Mouse (Mus musculus) frontal cortex, postnatal 14 days (tissue): Measurements from ENCODE around the gene Pard3b.

Source experiments
- DNase-seq, 2 experiments: peaks; one replicate each; pipeline ENCODE4 v3.0.0; 2022; ENCODE audit warnings: low spot score in 2 of 2

The Pard3b gene

DNA sequence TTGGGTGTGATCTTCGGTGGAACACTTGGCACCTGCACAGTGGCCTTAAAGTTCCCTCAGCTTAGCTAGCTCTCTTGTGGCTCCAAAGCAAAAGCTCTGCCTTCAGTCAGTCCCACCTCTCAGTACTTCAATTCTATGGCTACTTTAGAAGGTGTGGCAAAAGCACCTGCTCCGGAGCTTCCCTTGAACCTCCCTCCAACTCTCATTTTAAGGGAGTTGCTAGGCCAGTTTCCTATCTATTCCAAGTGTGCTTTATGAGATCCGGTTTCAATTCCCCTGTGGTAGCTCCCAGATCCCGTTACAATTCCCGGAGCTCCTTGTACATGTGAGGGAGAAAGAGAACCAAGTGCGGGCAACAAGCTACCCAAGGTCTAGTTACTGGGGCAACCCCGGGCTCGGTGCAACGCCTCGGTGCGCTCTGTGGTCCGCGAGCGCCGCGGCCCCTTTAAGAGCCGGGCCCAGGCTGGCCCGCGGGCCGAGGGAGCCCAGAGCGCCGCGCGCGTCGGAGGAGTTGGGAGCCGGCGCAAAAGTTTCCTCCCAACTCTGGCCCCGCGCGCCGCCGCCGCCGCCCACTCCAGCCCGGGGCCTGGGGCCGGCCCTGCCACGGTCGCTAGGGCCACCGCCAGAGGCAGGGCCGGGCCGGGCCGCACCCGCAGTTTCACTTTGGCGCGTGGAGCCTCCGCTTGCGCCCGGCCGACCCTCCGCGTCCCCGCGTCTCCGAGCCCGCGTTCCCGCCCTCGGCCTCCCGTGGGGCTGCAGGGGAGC, at the start of gene Pard3b:
TSS of gene Pard3b (plus strand) at position 478 of the 765 bp plus-strand sequence.
- DNase-seq = peak in 1 of 2 experiments; percentile 12

DNA sequence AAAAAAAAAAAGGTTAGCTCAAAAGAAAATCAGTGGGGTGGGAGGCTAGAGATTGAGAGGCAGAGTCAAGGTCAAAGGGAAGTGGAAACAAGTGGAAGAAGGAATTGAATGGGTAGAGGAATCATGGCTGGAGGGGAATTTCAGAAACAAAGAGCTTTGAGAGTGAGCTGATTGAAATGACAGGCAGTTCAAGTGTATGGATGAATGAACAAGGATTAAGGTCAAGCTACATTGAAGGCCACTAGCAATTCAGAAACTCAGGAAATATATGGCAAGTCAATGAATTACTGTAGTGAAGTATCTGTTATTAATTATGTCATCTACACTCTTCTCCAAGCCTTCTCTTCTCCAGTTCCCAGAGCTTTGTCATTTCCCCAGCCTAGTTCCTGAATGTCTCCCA, 22.4 kb upstream of the Pard3b start:
- DNase-seq = no peak

- no peak for DNase-seq
Measured at GRCm38 (mm10) chr1:61620651-61621050, 18.0 kb upstream of the Pard3b start.

DNA sequence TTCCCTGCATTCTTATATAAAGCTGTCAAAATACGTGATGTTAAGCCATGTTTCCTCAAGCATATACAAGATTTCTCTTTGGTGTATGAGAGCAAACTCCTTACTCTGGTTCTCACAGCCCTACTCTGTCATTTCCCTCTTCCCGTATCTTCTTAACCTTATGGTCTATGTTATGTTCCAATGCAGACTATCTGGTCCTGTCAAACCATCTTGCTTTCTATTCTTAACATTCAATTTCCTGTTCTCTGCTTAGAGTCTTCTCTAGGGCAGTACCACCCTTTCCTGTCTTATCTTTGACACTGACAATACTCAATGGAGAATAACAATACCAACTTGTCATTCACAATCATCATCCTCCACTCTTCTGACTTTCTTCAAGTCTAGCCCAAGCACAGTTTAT, 8.8 kb upstream of the Pard3b start:
- no peak for DNase-seq

- no peak for DNase-seq
Measured at GRCm38 (mm10) chr1:61639114-61640093, 780 bp downstream of the Pard3b start.

GRCm38 (mm10) chr1:61641880-61642279, 3.3 kb downstream of the Pard3b start:
- DNase-seq = no peak

DNA sequence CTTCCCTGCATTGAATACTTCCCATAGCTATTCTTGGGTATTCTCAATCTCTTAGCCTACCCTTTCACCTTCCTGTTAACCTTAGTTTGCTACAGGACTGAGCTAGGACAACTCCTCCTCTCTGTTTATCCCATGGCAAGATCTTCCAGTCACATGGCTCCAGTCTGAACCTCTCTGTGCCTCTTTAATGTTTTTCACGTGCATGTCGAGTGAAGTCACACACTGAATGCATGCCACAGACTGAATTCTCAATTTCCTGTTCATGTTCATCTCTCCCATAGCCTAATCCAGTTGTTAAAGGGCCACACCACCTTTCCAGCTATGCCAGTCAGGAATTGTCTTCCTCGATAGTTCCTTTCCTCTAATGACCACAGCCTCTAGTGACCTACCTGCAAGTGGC, 6.4 kb downstream of the Pard3b start:
- no peak for DNase-seq

GRCm38 (mm10) chr1:61649964-61650363, 11.3 kb downstream of the Pard3b start:
- DNase-seq = no peak

GRCm38 (mm10) chr1:61651454-61652271, 13.0 kb downstream of the Pard3b start:
- no peak for DNase-seq

GRCm38 (mm10) chr1:61657760-61658159, 19.1 kb downstream of the Pard3b start:
- DNase-seq = no peak

- no peak for DNase-seq
Measured at GRCm38 (mm10) chr1:61659931-61660330, 21.3 kb downstream of the Pard3b start.

GRCm38 (mm10) chr1:61685221-61685814, 46.7 kb downstream of the Pard3b start:
- DNase-seq = no peak

DNA sequence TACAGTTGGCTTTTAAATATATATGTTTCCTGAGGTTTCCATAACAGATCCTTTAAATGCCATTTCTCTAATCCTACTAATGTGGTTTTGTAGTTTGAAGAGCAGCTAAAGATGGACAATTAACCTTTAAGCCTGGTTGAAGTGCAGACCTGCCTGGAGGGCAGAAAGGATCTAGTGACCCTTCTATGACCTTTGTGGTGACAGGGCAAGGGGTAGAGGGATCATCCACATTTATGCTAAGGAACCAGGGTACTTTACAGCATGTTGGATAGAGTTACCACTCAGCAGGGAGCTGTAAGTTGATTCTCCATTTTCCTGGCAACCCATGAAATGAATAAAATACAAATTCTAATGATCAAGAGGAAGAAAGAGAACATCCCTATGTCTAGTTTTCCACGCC, 47.3 kb downstream of the Pard3b start:
- DNase-seq = no peak

- DNase-seq = no peak
Measured at GRCm38 (mm10) chr1:61688301-61688700, 49.7 kb downstream of the Pard3b start.

DNA sequence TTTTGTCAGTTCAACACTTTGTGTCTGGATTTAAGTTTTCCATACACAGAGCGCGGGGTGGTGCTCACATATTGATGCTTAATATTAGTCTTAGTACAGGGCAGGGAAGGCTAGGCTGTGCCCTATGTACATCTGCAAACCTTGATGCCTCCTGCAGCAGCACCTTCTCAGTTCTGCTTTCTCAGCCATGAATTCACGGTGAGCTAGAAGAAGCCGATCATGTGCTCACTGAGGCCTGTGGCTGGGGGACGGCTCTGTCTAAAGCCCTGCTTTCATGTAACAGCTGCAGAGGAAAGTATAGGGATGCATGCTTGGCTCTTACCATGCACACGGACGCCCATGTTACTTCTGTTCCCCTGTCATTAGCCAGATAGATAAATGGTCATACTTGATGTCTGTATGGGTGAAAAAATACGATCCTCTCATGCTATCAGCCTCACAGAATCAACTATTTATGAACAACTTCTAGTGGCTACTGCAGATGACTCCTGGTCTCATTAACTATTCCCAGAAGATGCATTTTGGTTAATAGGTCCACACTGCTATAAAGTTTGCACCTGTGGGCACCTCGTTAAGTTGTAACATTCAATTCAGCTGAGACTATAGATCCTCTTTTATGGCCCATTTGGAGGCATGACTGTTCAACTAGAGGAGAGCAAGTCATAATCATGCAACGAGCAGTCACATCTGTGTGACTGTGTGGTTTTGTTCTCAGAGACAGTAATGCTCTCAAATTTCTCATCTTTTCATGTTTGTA, 60.0 kb downstream of the Pard3b start:
- no peak for DNase-seq

GRCm38 (mm10) chr1:61709812-61710211, 71.2 kb downstream of the Pard3b start:
- DNase-seq = no peak

- no peak for DNase-seq
Measured at GRCm38 (mm10) chr1:61711523-61711922, 72.9 kb downstream of the Pard3b start.

GRCm38 (mm10) chr1:61729654-61730053, 91.0 kb downstream of the Pard3b start:
- no peak for DNase-seq

- no peak for DNase-seq
Measured at GRCm38 (mm10) chr1:61736550-61736949, 97.9 kb downstream of the Pard3b start.

GRCm38 (mm10) chr1:61742831-61743230, 104.2 kb downstream of the Pard3b start:
- DNase-seq = no peak

DNA sequence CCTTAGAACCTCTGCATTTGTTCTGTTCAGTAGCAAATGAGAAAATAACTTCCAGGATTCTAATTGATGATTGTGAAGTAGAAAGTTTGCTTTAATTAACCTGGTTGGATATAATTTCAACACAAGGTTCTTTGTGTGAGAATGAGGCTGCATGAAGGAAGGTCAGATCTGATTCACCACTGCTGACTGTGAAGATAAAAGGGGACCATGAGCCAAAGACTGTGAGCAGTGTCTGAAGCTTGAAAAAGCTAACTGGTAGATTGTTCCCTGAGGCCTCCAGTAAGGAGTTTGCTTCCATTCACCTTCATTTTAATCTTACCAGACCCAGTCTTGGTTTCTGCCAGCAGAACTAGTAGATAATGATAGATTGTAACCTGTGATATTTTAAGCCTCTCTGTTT, 108.9 kb downstream of the Pard3b start:
- no peak for DNase-seq
